Mouse (Mus musculus): Measurements from ENCODE around the gene Nde1.
"Not testable (repeated sequence)": the region's sequence is repeated elsewhere in the genome, so short reads cannot be mapped to it uniquely, and the experiment has no call there.

The Nde1 gene

GRCm38 (mm10) chr16:14162988-14163416, at the start of gene Nde1, which contains the start of gene Marf1:
Nde1 (plus strand) TSS chr16:14163275.
Marf1 (minus strand) TSS chr16:14163351.
- peak; percentile 93 for DNase-seq (ENCODE audit: low spot score)

GRCm38 (mm10) chr16:14117299-14117698, 45.8 kb upstream of the Nde1 start:
- DNase-seq (ENCODE audit: low spot score): no peak

GRCm38 (mm10) chr16:14120941-14121340, 42.1 kb upstream of the Nde1 start:
- DNase-seq (ENCODE audit: low spot score): no peak

- DNase-seq (ENCODE audit: low spot score): no peak
These were observed 41.5 kb upstream of the Nde1 start for GRCm38 (mm10) chr16:14121563-14121962.

- DNase-seq (ENCODE audit: low spot score): no peak
These were observed 40.5 kb upstream of the Nde1 start for GRCm38 (mm10) chr16:14122586-14122985.

- DNase-seq (ENCODE audit: low spot score): no peak
These were observed 39.2 kb upstream of the Nde1 start for GRCm38 (mm10) chr16:14123901-14124300.

GRCm38 (mm10) chr16:14124709-14125108, 38.4 kb upstream of the Nde1 start:
- DNase-seq (ENCODE audit: low spot score): no peak

- DNase-seq (ENCODE audit: low spot score): no peak
These were observed 37.8 kb upstream of the Nde1 start for GRCm38 (mm10) chr16:14125253-14125652.

GRCm38 (mm10) chr16:14128977-14129376, 34.1 kb upstream of the Nde1 start:
- DNase-seq (ENCODE audit: low spot score): no peak

GRCm38 (mm10) chr16:14130796-14131195, 32.3 kb upstream of the Nde1 start:
- DNase-seq (ENCODE audit: low spot score): no peak

GRCm38 (mm10) chr16:14131376-14131775, 31.7 kb upstream of the Nde1 start:
- no peak for DNase-seq (ENCODE audit: low spot score)

GRCm38 (mm10) chr16:14131838-14132237, 31.2 kb upstream of the Nde1 start:
- DNase-seq (ENCODE audit: low spot score): no peak

- DNase-seq (ENCODE audit: low spot score): no peak
These were observed 28.1 kb upstream of the Nde1 start for GRCm38 (mm10) chr16:14135014-14135413.

GRCm38 (mm10) chr16:14137976-14138561, 25.0 kb upstream of the Nde1 start:
- DNase-seq (ENCODE audit: low spot score): no peak

- no peak for DNase-seq (ENCODE audit: low spot score)
These were observed 24.0 kb upstream of the Nde1 start for GRCm38 (mm10) chr16:14139106-14139505.

- DNase-seq (ENCODE audit: low spot score): no peak
These were observed 19.8 kb upstream of the Nde1 start for GRCm38 (mm10) chr16:14143298-14143697.

GRCm38 (mm10) chr16:14147712-14148111, 15.4 kb upstream of the Nde1 start:
- no peak for DNase-seq (ENCODE audit: low spot score)

- no peak for DNase-seq (ENCODE audit: low spot score)
These were observed 11.4 kb upstream of the Nde1 start for GRCm38 (mm10) chr16:14151718-14152117.

GRCm38 (mm10) chr16:14155638-14156037, 7.4 kb upstream of the Nde1 start:
- not testable (repeated sequence) for DNase-seq (ENCODE audit: low spot score)

GRCm38 (mm10) chr16:14156312-14156711, 6.8 kb upstream of the Nde1 start:
- DNase-seq (ENCODE audit: low spot score): no peak

- DNase-seq (ENCODE audit: low spot score): no peak
These were observed 4.5 kb upstream of the Nde1 start for GRCm38 (mm10) chr16:14158536-14158935.

GRCm38 (mm10) chr16:14158936-14159745, 3.9 kb upstream of the Nde1 start:
- peak; percentile 99 for DNase-seq (ENCODE audit: low spot score)

GRCm38 (mm10) chr16:14159746-14160131, 3.3 kb upstream of the Nde1 start:
- DNase-seq (ENCODE audit: low spot score): peak; percentile 71

GRCm38 (mm10) chr16:14160941-14161340, 2.1 kb upstream of the Nde1 start:
- DNase-seq (ENCODE audit: low spot score): no peak
